Mouse (Mus musculus) heart, embryonic 13.5 days (tissue): ENCODE data around the gene Cib3. TPM values are rescaled to one million over a fixed set of nuclear protein-coding genes. Genes with fewer than 3 reads are reported as not detected.
A peak's percentile ranks its signal among the peaks of the same experiment; 100 is the strongest.

ENCODE experiments used
- ATAC-seq: fragments of 200-750 bp; cut with Nextera tagmentation; 2 replicates; pipeline ENCODE4 v1.8.0; 2017; ENCODE audit warnings: moderate TSS enrichment; ENCODE audit not compliant: insufficient number of reproducible peaks, low FRiP score, low TSS enrichment; ENCODE audit errors: extremely low read depth
- H3K27ac ChIP-seq: fragments of 300-500 bp; sonication (generic); replicated peaks from 2 replicates; pipeline ENCODE4 v1.5.1; 2015; ENCODE audit warnings: moderate library complexity, mild to moderate bottlenecking, inconsistent platforms
- H3K27me3 ChIP-seq: fragments of 300-500 bp; sonication (generic); replicated peaks from 2 replicates; pipeline ENCODE4 v1.6.1; 2015; ENCODE audit warnings: mild to moderate bottlenecking, inconsistent platforms
- H3K36me3 ChIP-seq: fragments of 300-500 bp; sonication (generic); 2 replicates; pipeline ENCODE4 v1.6.1; 2015; ENCODE audit warnings: mild to moderate bottlenecking, inconsistent platforms
- H3K4me1 ChIP-seq: fragments of 300-500 bp; sonication (generic); 2 replicates; pipeline ENCODE4 v1.6.1; 2015; ENCODE audit warnings: inconsistent platforms
- H3K4me2 ChIP-seq: fragments of 300-500 bp; sonication (generic); 2 replicates; pipeline ENCODE4 v1.6.1; 2015; ENCODE audit warnings: inconsistent platforms, mild to moderate bottlenecking, moderate library complexity
- H3K4me3 ChIP-seq: fragments of 300-500 bp; sonication (generic); 2 replicates; pipeline ENCODE4 v1.5.1; 2015; ENCODE audit warnings: moderate library complexity, mild to moderate bottlenecking, inconsistent platforms
- H3K9ac ChIP-seq: fragments of 300-500 bp; sonication (generic); 2 replicates; pipeline ENCODE4 v1.6.1; 2015; ENCODE audit warnings: inconsistent platforms, mild to moderate bottlenecking, moderate library complexity
- H3K9me3 ChIP-seq: fragments of 300-500 bp; sonication (generic); 2 replicates; pipeline ENCODE4 v1.6.1; 2016; ENCODE audit warnings: inconsistent platforms
- WGBS: fragments of 180-500 bp; shearing (Covaris S2); methylation state at CpG from one replicate; pipeline ENCODE4 v1.1.7; 2015; ENCODE audit warnings: mixed read lengths; 5-methylcytosine and 5-hydroxymethylcytosine counted together
- polyA plus RNA-seq: library from polyadenylated mRNA; unstranded; fragments of >200 nt; fragmentation: Nextera tagmentation; extraction: Ambion mirVana; gene quantifications from 2 replicates; pipeline ENCODE4 v1.2.1, GENCODE M21; 2015

Cib3 gene
- polyA plus RNA-seq, 1 experiment from 2014 or later = not detected

- no peaks in the 10 kb centered on the region for H3K9me3 ChIP-seq
- H3K27me3 ChIP-seq = peaks cover 24% of the 10 kb centered on the region
- H3K27ac ChIP-seq = no peak overlapping the region
- H3K4me2 ChIP-seq = no peak overlapping the region
- WGBS = 57% methylated on average over 4 of the region's 4 CpGs
- no peaks in the 10 kb centered on the region for H3K4me1 ChIP-seq
- no peak overlapping the region for H3K4me3 ChIP-seq
- ATAC-seq = no peak
- H3K9ac ChIP-seq = no peak overlapping the region
- no peaks in the 10 kb centered on the region for H3K36me3 ChIP-seq
These were observed 2.4 kb downstream of the Cib3 start for GRCm38 (mm10) chr8:72210222-72210621.

- Histone ChIP-seq H3K27ac (no peak overlapping the region), H3K4me1 (no peaks in the 10 kb centered on the region), H3K9me3 (peaks cover 13% of the 10 kb centered on the region), H3K4me2 (no peak overlapping the region), H3K9ac (no peak overlapping the region), H3K36me3 (no peaks in the 10 kb centered on the region), H3K27me3 (peaks cover 8% of the 10 kb centered on the region; the same call in 1 of the 2 replicates), H3K4me3 (no peak overlapping the region)
- ATAC-seq = no peak
- WGBS = 71% methylated on average over 1 of the region's 1 CpGs
These were observed 4.1 kb downstream of the Cib3 start for GRCm38 (mm10) chr8:72208582-72208981.

GRCm38 (mm10) chr8:72197997-72198396 is 14.6 kb downstream of the Cib3 start:
- Histone ChIP-seq H3K4me3 (no peak overlapping the region), H3K36me3 (no peaks in the 10 kb centered on the region), H3K27me3 (no peaks in the 10 kb centered on the region), H3K9ac (no peak overlapping the region), H3K27ac (no peak overlapping the region), H3K4me1 (no peaks in the 10 kb centered on the region), H3K9me3 (peaks cover 17% of the 10 kb centered on the region), H3K4me2 (no peak overlapping the region)
- WGBS = 42% methylated on average over 8 of the region's 8 CpGs
- no peak for ATAC-seq

GRCm38 (mm10) chr8:72192065-72192464 is 20.6 kb downstream of the Cib3 start:
- H3K4me1 ChIP-seq = no peaks in the 10 kb centered on the region
- no peak overlapping the region for H3K4me2 ChIP-seq
- H3K27ac ChIP-seq = no peak overlapping the region
- H3K36me3 ChIP-seq = no peaks in the 10 kb centered on the region
- ATAC-seq = no peak
- no peak overlapping the region for H3K4me3 ChIP-seq
- no peaks in the 10 kb centered on the region for H3K27me3 ChIP-seq
- H3K9me3 ChIP-seq = no peaks in the 10 kb centered on the region
- H3K9ac ChIP-seq = no peak overlapping the region

GRCm38 (mm10) chr8:72190215-72190539 is 22.5 kb downstream of the Cib3 start:
- Histone ChIP-seq H3K9ac (no peak overlapping the region), H3K27me3 (no peaks in the 10 kb centered on the region), H3K27ac (0 out of 2 replicates have a peak overlapping the region, but pooled peaks have one; percentile 8), H3K9me3 (no peaks in the 10 kb centered on the region), H3K4me1 (no peaks in the 10 kb centered on the region), H3K36me3 (no peaks in the 10 kb centered on the region), H3K4me3 (no peak overlapping the region), H3K4me2 (no peak overlapping the region)
- 69% methylated on average over 2 of the region's 2 CpGs for WGBS
- ATAC-seq = no peak

- Histone ChIP-seq H3K4me3 (no peak within 1 kb of the TSS), H3K36me3 (no peaks in the 10 kb centered on the region), H3K4me2 (no peak within 1 kb of the TSS), H3K27me3 (no peaks in the 10 kb centered on the region), H3K4me1 (no peaks in the 10 kb centered on the region), H3K27ac (0 out of 2 replicates have a peak within 1 kb of the TSS, but pooled peaks have one; percentile 8), H3K9ac (no peak within 1 kb of the TSS), H3K9me3 (no peaks in the 10 kb centered on the region)
- 62% methylated on average over 12 of the region's 12 CpGs for WGBS
- ATAC-seq = no peak
These were observed 23.0 kb downstream of the Cib3 start, which contains the start of gene Hsh2d for GRCm38 (mm10) chr8:72189417-72190214. Gene Hsh2d, plus strand, starts transcription at chr8:72189638.

GRCm38 (mm10) chr8:72187793-72188331 is 24.8 kb downstream of the Cib3 start:
- H3K9me3 ChIP-seq = no peaks in the 10 kb centered on the region
- no peak overlapping the region for H3K9ac ChIP-seq
- H3K4me3 ChIP-seq = no peak overlapping the region
- no peaks in the 10 kb centered on the region for H3K27me3 ChIP-seq
- H3K27ac ChIP-seq = no peak overlapping the region
- H3K4me2 ChIP-seq = no peak overlapping the region
- H3K4me1 ChIP-seq = no peaks in the 10 kb centered on the region
- no peak for ATAC-seq
- no peaks in the 10 kb centered on the region for H3K36me3 ChIP-seq
- WGBS = 68% methylated on average over 2 of the region's 2 CpGs

DNA sequence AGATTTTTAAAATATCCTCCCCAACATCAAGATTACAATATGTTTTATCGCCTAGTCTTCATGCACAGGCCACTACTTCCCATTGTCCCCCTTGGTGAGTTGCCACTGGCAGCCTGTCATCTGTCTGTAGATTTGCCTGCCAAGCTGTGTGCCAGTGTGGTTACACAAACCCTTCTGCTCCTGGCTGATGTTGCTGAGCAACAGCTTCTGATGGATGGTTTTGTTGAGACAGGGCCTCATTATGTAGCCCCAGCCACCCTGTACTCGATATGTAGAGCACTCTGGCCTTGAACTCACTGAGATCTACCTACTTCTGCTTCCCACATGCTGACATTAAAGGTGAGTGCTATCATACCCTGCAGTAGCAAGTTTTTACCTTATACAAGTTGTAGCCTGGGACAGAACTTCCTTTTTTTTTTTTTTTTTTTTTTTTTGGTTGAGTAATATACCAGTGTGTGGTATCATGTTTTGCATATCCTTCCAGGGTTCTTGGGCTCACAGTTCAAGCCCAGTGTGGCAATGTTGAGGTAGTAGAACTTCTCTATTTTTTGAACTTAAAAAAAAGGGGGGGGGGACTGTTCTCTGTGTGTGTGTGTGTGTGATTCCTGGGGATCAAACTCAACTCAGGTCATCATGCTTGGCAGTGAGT is 29.0 kb downstream of the Cib3 start:
- ATAC-seq = no peak
- no peaks in the 10 kb centered on the region for H3K4me1 ChIP-seq
- no peaks in the 10 kb centered on the region for H3K27me3 ChIP-seq
- H3K9me3 ChIP-seq = no peaks in the 10 kb centered on the region
- no peak overlapping the region for H3K9ac ChIP-seq
- H3K4me2 ChIP-seq = no peak overlapping the region
- H3K4me3 ChIP-seq = no peak overlapping the region
- no peak overlapping the region for H3K27ac ChIP-seq
- 80% methylated on average over 2 of the region's 2 CpGs for WGBS
- H3K36me3 ChIP-seq = peaks cover 39% of the 10 kb centered on the region

DNA sequence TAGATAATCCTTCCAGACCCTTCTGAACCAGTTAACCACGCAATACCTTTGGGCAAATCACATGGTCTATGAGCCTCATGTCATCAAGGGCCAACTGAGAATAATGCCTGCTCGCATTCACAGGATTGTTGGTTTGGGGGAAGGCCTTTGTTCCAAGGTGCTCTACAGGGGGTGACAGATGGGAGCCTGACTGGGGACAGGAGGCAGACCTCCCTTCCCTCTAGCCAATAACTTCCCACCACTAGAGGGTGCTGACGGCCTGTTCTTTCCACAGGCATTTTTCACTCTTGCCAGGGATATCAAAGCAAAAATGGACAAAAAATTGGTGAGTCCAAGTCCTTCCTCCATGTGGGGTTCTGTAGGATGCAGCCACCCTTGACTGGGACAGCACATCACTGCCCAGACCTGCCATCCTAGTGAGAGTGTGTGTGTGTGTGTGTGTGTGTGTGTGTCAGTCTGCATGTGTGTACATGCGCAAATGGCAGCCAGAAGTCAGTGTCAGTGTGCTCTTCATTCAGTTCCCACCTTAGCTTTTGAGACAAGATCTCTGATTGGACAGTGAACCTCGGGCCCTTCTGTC is 35.2 kb downstream of the Cib3 start:
- no peak for ATAC-seq
- Histone ChIP-seq H3K27ac (no peak overlapping the region), H3K4me1 (no peaks in the 10 kb centered on the region), H3K4me3 (no peak overlapping the region), H3K27me3 (no peaks in the 10 kb centered on the region), H3K4me2 (no peak overlapping the region), H3K9me3 (no peaks in the 10 kb centered on the region), H3K9ac (no peak overlapping the region), H3K36me3 (peaks cover 99% of the 10 kb centered on the region)
- 57% methylated on average over 5 of the region's 5 CpGs for WGBS

GRCm38 (mm10) chr8:72169681-72170249 is 42.9 kb downstream of the Cib3 start:
- Histone ChIP-seq H3K36me3 (peaks cover 86% of the 10 kb centered on the region), H3K27me3 (no peaks in the 10 kb centered on the region), H3K4me3 (no peak overlapping the region), H3K4me1 (0 out of 2 replicates have a peak, but pooled peaks cover 5% of the 10 kb centered on the region), H3K9me3 (no peaks in the 10 kb centered on the region), H3K9ac (no peak overlapping the region), H3K4me2 (no peak overlapping the region), H3K27ac (no peak overlapping the region)
- no peak for ATAC-seq
- WGBS = 75% methylated on average over 3 of the region's 3 CpGs

GRCm38 (mm10) chr8:72169098-72169668 is 43.5 kb downstream of the Cib3 start:
- Histone ChIP-seq H3K4me3 (no peak overlapping the region), H3K9ac (no peak overlapping the region), H3K36me3 (peaks cover 86% of the 10 kb centered on the region), H3K4me2 (no peak overlapping the region), H3K9me3 (no peaks in the 10 kb centered on the region), H3K27me3 (no peaks in the 10 kb centered on the region), H3K4me1 (0 out of 2 replicates have a peak, but pooled peaks cover 5% of the 10 kb centered on the region), H3K27ac (no peak overlapping the region)
- ATAC-seq = no peak
- 83% methylated on average over 3 of the region's 3 CpGs for WGBS
